Mouse (Mus musculus): ENCODE measurements around the gene Gch1. TPM values are rescaled to one million over a fixed set of nuclear protein-coding genes. Genes with fewer than 3 reads are reported as not detected.

Gch1 gene
- polyA plus RNA-seq, 1 experiment from 2014 or later, result 9.7 TPM

DNA sequence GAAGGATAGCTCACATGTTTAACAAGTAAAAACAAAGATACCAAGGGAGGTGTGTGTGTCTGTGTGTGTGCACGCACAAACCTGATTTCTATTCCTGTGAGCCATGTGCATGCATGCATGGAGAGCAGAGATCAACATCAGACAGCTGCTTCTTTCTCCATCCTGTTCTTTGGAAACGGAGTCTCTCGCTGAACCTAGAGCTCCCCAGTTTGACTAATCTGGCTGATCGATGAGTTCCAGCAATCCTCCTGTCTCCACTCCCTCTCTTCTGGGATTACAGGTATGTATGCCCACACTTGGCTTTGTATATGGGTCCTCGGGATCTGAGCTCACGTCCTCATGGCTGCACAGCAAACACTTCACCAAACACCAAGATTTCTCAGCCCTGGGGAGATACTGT, 4.3 kb upstream of the Gch1 start:
- WGBS, result 60% methylated on average over 6 of the region's 6 CpGs
- Histone ChIP-seq H3K27ac (ENCODE audit: low read length) (no peak overlapping the region), H3K4me2 (replicated peaks; ENCODE audit: low read depth, low read length) (no peak overlapping the region), H3K9me3 (ENCODE audit: low read length) (no peaks in the 10 kb centered on the region), H3K4me3 (ENCODE audit: low read depth, low read length) (no peak overlapping the region), H3K36me3 (ENCODE audit: insufficient read depth, low read length) (no peaks in the 10 kb centered on the region), H3K4me1 (ENCODE audit: insufficient read depth, low read depth, low read length) (no peaks in the 10 kb centered on the region), H3K9ac (replicated peaks; ENCODE audit: low read depth) (no peak overlapping the region), H3K27me3 (replicated peaks; ENCODE audit: insufficient read depth, low read length) (no peaks in the 10 kb centered on the region)
- TF ChIP-seq EP300 (IDR thresholded peaks at IDR 0.05) (no peak), CTCF (IDR thresholded peaks at IDR 0.05) (no peak)
- ATAC-seq, result no peak
- DNase-seq (ENCODE audit: low spot score), result no peak

DNA sequence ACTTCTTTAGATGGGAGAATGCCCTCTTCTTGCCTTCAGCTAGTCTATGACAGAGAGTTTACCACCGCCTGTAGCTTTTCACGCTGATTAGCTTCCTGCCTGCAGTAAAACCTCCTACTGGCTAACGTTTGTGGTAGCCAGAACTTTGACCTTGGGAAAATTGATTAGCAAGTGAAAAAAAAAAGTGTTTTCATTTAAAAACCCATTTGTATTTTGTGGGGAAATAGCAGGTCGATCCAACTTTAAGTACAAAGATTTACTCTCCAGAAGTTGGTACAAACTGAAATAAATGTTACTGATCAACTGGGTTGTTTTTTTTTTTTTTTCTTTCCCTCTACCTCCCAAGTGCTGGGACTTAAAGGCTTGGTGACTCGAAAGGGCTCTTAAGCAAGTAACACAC, 2.6 kb upstream of the Gch1 start:
- H3K27ac ChIP-seq (ENCODE audit: low read length), result no peak overlapping the region

DNA sequence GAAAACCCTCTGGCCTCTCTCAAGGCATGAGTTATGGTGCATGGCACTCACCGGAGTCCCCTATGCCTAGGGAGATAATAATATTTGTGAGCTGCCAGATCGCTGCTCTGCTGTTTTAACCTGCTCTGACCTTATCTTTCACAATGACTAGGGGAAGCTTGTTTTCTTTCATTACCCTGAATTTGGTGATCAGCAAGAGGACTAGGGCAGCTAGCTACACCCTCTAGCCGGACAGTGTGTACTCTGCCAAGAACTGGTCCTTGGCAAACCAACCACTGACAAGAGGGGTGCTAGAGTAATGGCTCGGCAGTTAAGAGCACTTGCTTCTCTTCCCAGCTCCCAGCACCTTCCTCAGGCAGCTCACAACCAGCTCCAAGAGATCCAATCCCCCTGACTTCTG, 1.4 kb upstream of the Gch1 start:
- TF ChIP-seq EP300 (IDR thresholded peaks at IDR 0.05) (no peak), CTCF (IDR thresholded peaks at IDR 0.05) (no peak)
- Histone ChIP-seq H3K4me2 (replicated peaks; ENCODE audit: low read depth, low read length) (no peak overlapping the region), H3K9ac (replicated peaks; ENCODE audit: low read depth) (no peak overlapping the region), H3K27ac (ENCODE audit: low read length) (no peak overlapping the region), H3K27me3 (replicated peaks; ENCODE audit: insufficient read depth, low read length) (no peaks in the 10 kb centered on the region), H3K36me3 (ENCODE audit: insufficient read depth, low read length) (no peaks in the 10 kb centered on the region), H3K9me3 (ENCODE audit: low read length) (no peaks in the 10 kb centered on the region), H3K4me1 (ENCODE audit: insufficient read depth, low read depth, low read length) (peaks cover 4% of the 10 kb centered on the region; the same call in 1 of the 2 replicates), H3K4me3 (ENCODE audit: low read depth, low read length) (no peak overlapping the region)
- 50% methylated on average over 4 of the region's 4 CpGs for WGBS
- no peak for ATAC-seq
- DNase-seq (ENCODE audit: low spot score), result no peak

More for the DNA sequence above, 2.6 kb upstream of the Gch1 start:
- WGBS, result 49% methylated on average over 5 of the region's 5 CpGs
- Histone ChIP-seq H3K27me3 (replicated peaks; ENCODE audit: insufficient read depth, low read length) (no peaks in the 10 kb centered on the region), H3K9me3 (ENCODE audit: low read length) (no peaks in the 10 kb centered on the region), H3K36me3 (ENCODE audit: insufficient read depth, low read length) (no peaks in the 10 kb centered on the region), H3K9ac (replicated peaks; ENCODE audit: low read depth) (no peak overlapping the region), H3K4me1 (ENCODE audit: insufficient read depth, low read depth, low read length) (peaks cover 4% of the 10 kb centered on the region; the same call in 1 of the 2 replicates), H3K4me3 (ENCODE audit: low read depth, low read length) (no peak overlapping the region), H3K4me2 (replicated peaks; ENCODE audit: low read depth, low read length) (no peak overlapping the region)
- ATAC-seq (no peak), DNase-seq (ENCODE audit: low spot score) (no peak)
- TF ChIP-seq CTCF (IDR thresholded peaks at IDR 0.05) (no peak), EP300 (IDR thresholded peaks at IDR 0.05) (no peak)

DNA sequence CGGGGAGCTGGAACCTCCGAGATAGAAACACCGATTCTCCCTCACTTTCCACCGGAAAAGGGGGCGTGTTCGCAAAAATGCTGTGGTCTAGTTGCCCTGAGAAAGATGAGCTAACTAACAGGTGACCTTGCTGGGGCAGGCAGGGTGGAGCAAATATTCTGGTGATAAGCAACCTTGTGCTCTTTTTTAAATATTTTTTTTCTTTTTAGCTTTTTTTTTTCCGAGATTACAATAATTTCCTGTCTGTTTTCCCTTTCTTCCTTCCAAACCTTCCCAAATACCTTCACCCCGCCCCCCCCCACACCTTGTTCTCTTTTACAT, 382 bp upstream of the Gch1 start:
- no peak for TF ChIP-seq CTCF (IDR thresholded peaks at IDR 0.05)
- TF ChIP-seq EP300 (IDR thresholded peaks at IDR 0.05), result no peak
- Histone ChIP-seq H3K9me3 (ENCODE audit: low read length) (no peaks in the 10 kb centered on the region), H3K27ac (ENCODE audit: low read length) (no peak overlapping the region), H3K4me2 (replicated peaks; ENCODE audit: low read depth, low read length) (peak overlapping the region; percentile 98), H3K27me3 (replicated peaks; ENCODE audit: insufficient read depth, low read length) (no peaks in the 10 kb centered on the region), H3K36me3 (ENCODE audit: insufficient read depth, low read length) (no peaks in the 10 kb centered on the region), H3K9ac (replicated peaks; ENCODE audit: low read depth) (peak overlapping the region; percentile 50; the same call in 1 of the 2 replicates), H3K4me1 (ENCODE audit: insufficient read depth, low read depth, low read length) (peaks cover 4% of the 10 kb centered on the region; the same call in 1 of the 2 replicates), H3K4me3 (ENCODE audit: low read depth, low read length) (peak overlapping the region; percentile 80)
- WGBS, result 14% methylated on average over 8 of the region's 8 CpGs
- ATAC-seq, result no peak; the same call in 1 of the 2 replicates
- no peak for DNase-seq (ENCODE audit: low spot score)

DNA sequence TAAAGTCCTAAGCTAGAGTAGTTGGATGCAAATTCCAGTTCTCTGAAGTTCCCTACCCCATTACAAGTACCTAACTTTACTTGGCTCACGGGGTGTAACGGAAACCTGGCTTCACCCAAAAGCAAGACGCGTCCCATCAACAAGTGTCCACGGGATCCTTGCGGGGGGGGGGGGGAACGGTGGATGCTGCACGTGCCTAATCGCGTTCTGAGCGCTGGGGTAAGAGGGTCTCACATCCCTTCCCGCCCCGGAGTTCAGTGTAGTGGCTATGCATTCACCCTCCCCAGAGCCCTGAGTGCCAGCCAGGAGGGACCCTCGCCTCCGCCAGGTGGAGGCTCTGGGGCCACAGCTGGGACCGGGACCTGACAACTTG, 752 bp downstream of the Gch1 start:
- ATAC-seq (no peak), DNase-seq (ENCODE audit: low spot score) (peak; percentile 23)
- no peaks in the 10 kb centered on the region for H3K36me3 ChIP-seq (ENCODE audit: insufficient read depth, low read length)
- H3K4me2 ChIP-seq (replicated peaks; ENCODE audit: low read depth, low read length), result peak overlapping the region; percentile 98
- H3K27ac ChIP-seq (ENCODE audit: low read length), result peak overlapping the region; percentile 77; the same call in 1 of the 2 replicates
- peak overlapping the region; percentile 80 for H3K4me3 ChIP-seq (ENCODE audit: low read depth, low read length)
- H3K27me3 ChIP-seq (replicated peaks; ENCODE audit: insufficient read depth, low read length), result no peaks in the 10 kb centered on the region
- TF ChIP-seq CTCF (IDR thresholded peaks at IDR 0.05) (no peak), EP300 (IDR thresholded peaks at IDR 0.05) (no peak)
- peaks cover 4% of the 10 kb centered on the region; the same call in 1 of the 2 replicates for H3K4me1 ChIP-seq (ENCODE audit: insufficient read depth, low read depth, low read length)
- WGBS, result under 1% methylated on average over 16 of the region's 16 CpGs
- H3K9me3 ChIP-seq (ENCODE audit: low read length), result no peaks in the 10 kb centered on the region
- peak overlapping the region; percentile 50 for H3K9ac ChIP-seq (replicated peaks; ENCODE audit: low read depth)

DNA sequence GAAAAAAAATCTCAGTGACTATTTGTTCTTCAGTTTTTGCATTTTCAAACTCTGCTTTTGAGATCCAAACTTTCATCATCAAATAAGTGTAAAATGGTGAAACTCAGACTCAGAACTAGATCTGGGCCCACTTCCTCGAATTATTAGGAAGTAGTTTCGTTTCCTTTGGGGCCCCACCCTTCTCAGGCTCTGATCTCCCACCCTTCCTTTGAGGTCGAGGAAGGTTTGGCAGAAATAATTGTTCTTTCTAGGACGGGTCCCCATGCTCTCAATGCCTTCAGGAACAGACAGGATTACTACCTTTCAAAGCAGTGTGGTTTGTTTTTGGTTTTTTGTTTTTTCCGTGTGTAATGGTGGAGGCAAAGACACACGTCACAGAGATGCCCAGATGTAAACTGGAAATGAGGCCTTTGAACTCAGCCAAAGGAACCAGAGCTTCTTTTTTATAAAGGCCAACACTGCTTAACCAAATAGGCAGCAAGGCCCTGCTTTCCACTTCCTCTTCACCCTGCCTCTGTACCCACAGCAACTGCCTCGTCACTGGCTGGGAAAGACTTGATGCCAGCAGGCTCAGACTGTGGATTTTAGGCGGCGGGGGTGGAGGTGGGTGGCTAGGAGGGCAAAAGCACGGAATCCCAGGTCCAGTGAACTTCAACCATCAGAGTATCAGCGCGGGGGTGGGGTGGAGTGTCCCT, 1.4 kb downstream of the Gch1 start:
- Histone ChIP-seq H3K9me3 (ENCODE audit: low read length) (no peaks in the 10 kb centered on the region), H3K9ac (replicated peaks; ENCODE audit: low read depth) (no peak overlapping the region), H3K27me3 (replicated peaks; ENCODE audit: insufficient read depth, low read length) (no peaks in the 10 kb centered on the region), H3K36me3 (ENCODE audit: insufficient read depth, low read length) (no peaks in the 10 kb centered on the region), H3K4me2 (replicated peaks; ENCODE audit: low read depth, low read length) (peak overlapping the region; percentile 98), H3K4me3 (ENCODE audit: low read depth, low read length) (peak overlapping the region; percentile 80), H3K27ac (ENCODE audit: low read length) (peak overlapping the region; percentile 34), H3K4me1 (ENCODE audit: insufficient read depth, low read depth, low read length) (peaks cover 4% of the 10 kb centered on the region; the same call in 1 of the 2 replicates)
- TF ChIP-seq EP300 (IDR thresholded peaks at IDR 0.05), result no peak
- no peak for TF ChIP-seq CTCF (IDR thresholded peaks at IDR 0.05)
- DNase-seq (ENCODE audit: low spot score), result peak; percentile 60
- WGBS, result 31% methylated on average over 12 of the region's 12 CpGs
- no peak for ATAC-seq
